Mouse (Mus musculus) 3T3-L1 (cell line): ENCODE data around the gene Socs1.

Experiments
- DNase-seq: peaks from one replicate; pipeline ENCODE4 v3.0.0-alpha.2; 2015; ENCODE audit warnings: low read depth, low spot score

Socs1 gene

DNA sequence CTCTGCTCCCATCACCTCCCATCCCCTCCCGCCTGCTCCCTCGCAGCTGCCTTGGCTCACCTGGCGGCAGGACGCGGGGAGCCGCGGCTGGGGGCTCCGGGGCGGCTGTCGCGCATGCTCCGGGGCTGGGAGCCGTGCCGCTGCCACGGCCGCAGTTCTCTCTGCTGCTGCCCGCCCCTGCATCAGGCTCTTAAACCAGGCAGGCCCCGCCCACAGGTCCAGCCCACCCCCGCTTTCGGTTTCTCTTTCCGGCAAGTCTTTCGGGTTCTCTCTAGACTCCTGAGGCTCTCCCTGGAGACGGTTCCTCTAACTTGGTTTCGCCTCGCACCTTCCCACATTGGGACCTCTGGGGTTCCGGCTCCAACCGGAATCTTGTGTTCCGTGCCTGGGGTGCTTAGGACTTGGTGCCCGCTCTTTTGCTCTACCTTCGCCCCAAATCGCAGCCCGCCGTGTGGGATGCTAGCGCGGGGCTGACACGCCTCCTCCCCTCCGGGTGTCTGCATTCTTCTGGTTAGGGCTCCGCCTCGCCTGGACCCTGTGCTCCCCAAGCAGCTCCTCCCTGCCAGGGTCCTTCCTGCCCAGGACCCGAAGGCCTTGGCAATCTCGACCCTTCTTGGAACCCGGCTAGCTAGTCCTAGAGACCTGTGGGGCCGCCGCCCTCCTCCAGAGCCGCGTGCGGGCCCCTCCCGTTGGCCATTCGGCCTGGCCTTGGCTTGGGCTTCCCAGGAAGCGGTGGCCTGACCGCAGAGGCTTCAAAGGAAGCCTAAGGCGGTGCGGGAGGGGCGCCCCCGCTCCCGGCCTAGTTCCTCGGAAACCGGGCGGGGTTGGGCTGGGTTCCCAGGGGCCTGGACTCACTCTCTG, at the start of gene Socs1:
Socs1 (minus strand) TSS at position 166 of the 861 bp plus-strand sequence.
- DNase-seq, result peak; percentile 99

GRCm38 (mm10) chr16:10834542-10834910, 49.2 kb upstream of the Socs1 start:
- DNase-seq, result peak; percentile 44

DNA sequence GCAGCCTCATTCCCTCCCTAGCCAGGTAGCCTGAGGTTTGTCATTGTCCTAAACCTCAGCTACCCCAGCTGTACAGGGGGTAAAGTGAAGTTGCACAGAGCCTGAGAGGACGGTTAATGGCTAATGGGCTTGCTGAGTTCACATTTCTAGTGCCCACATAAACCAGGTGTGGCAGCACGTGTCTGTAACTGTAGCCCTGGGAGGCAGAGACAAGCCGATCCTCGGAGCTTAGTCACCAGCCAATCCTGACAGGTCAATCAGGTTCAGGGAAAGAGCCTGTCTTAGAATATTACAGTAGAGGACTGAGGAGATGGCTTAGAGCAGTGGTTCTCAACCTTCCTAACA, 43.1 kb upstream of the Socs1 start:
- no peak for DNase-seq

- no peak for DNase-seq
Observed at GRCm38 (mm10) chr16:10827766-10828460, 42.6 kb upstream of the Socs1 start.

DNA sequence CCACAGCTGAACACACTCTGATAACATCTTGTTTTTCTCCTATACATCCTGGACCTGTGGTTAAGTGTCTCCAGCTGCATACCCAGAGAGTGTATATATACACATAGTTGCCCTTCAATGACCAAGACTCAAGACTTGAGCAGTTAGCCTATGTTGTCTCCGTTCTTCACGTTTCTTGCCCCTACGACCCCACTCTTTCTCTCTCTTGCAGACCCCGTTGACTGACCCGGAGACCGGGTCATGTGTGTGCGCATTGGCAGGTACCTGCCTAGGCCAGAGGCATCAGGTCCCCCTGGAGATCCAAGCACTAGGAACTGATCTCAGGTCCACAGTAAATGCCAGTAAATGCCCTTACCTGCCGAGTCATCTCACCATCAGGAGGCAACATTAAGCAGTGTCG, 41.9 kb upstream of the Socs1 start:
- no peak for DNase-seq

DNA sequence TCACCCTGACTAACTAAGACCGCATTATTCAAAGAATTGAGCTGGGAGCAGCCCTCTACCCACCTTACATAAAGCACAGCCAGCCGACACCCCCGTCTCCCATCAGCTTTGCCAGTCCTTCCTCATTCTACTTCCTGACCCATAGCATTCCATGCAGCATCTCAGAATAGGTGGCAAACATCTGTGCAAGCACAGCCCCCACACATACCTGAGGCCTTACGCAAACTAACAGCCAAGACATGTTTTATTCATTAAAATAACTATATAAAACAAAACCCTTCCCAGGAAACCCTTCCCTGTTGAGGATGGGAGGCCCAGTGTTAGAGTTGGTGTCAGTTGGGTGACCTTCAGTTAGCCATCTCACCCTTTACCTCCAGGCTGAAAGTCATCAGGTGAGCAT, 40.5 kb upstream of the Socs1 start:
- DNase-seq, result no peak

DNA sequence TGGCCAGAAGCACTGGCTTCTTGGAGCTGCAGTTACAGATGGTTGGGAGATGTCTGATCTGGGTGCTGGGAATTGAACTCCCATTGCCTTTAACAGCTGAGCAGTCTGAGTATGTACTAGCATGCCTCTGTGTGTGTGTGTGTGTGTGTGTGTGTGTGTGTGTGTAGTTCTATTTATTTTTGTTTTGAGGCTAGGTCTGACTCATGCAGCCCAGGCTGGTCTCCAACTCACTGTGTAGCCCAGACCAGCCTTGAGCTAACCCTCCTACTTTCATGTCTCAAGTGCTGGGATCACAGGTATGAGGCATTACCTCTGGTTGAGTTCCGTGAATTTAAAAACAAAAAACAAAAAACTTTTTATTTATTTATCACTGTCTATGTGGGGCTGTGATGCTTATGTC, 39.2 kb upstream of the Socs1 start:
- DNase-seq, result peak; percentile 70

DNA sequence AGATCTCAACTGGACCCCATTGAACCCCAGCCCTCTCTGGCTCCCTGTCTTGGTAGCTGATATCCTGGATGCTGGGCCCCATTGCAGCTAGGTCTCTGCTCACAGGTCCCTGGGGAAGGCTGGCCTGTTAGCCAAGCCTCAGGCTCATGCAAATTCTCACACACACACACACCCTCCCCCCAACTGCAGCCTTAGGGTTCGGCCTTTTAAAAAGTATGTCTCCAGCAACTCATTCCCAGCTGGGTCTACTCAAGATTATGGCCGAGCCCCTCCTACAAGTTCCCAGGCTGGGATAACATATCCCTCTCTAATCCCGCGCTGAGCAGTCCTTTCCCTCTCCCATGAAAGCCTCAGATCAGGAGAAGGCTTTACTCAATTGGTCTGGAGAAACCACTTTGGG, 36.1 kb upstream of the Socs1 start:
- no peak for DNase-seq

DNA sequence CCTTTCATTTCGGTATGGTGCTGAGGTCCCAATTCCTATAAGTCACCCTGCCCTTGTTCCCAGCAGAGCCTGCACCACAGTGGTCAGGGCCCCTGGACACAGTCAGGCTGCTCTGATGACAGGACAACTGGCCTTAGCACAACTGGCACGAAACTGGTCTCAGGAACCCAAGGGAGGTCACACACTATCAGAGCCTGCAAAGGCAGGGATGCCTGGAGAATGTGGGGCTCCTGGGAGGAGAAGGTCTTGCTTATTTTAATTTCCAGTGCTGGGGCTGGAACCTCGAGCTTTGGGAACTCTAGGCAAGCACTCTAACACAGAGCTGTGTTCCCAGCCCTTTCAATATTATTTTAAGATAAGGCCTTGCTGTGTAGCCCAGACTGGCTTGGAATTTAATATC, 34.6 kb upstream of the Socs1 start:
- DNase-seq, result no peak

DNA sequence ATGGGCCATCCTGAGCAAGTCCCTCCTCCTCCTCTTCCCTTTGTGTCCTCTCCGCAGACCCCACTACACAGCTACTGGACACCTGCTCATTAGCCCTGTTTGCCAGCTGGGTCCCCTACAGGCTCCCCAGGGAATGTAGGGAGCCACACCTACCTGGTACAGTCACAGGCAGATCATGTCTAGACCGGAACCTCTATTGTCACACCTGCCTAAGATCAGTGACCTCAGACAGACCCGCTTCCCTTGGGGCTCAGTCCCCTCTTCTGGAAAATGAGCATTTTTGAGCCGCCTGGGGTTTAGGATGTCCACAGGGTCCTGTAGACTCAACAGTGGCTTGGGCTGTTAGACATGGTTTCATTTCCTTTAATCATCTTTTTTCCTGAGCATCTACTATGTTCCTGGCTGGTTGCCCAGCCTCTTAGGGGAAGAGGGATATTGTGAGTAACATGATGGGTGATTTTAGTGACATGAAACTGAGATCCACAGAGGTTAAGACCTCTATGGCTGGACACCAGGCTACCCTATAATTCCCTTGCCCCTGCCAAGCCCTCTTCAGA, 33.3 kb upstream of the Socs1 start:
- no peak for DNase-seq

GRCm38 (mm10) chr16:10814864-10815263, 29.5 kb upstream of the Socs1 start:
- DNase-seq, result no peak

DNA sequence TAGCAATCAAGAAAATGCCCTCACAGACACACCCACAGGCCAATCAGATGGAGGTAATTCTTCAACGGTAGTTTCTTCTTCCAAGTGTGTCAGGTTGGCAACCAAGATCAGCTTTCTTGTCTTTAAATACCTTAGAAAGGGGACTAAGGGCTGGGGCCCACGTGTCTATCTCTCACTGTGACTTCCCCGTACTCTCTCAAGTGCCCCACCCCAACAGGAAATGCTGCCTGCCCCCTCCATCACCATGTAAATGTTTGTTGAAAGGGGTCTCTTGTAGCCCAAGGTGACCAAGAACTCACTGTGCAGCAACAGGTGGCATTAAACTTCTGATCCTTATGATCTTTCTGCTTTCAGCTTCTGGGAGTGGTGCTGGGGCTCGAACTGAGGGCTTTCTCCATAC, 28.4 kb upstream of the Socs1 start:
- no peak for DNase-seq

- DNase-seq, result no peak
Observed at GRCm38 (mm10) chr16:10812865-10813371, 27.6 kb upstream of the Socs1 start, which contains the start of gene Gm11172. Gene Gm11172 (plus strand): TSS chr16:10812915.

GRCm38 (mm10) chr16:10810376-10810775, 25.0 kb upstream of the Socs1 start:
- no peak for DNase-seq

- no peak for DNase-seq
Observed at GRCm38 (mm10) chr16:10805789-10806527, 20.6 kb upstream of the Socs1 start, which contains the start of gene Prm1. Gene Prm1 (minus strand): TSS chr16:10805839.

GRCm38 (mm10) chr16:10802420-10802819, 17.1 kb upstream of the Socs1 start:
- DNase-seq, result peak; percentile 28

DNA sequence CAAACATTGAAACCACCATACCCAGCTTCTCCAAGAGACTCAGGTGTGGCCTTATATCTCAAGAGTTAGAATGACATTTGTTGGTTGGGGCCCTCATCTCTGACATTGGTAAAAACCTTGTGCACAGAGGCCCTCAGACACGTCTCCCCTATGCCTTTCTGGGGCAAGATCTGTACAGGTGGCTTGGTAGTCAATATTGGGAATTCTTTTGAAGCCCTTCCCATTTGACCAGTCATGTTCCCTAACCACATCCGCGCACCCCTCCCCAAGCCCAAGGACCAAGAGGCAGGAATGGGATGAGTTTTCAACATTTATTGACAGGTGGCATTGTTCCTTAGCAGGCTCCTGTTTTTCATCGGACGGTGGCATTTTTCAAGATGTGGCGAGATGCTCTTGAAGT, 10.7 kb upstream of the Socs1 start, which contains the start of gene Prm2:
Prm2 (minus strand) TSS at position 101 of the 400 bp plus-strand sequence.
- no peak for DNase-seq

DNA sequence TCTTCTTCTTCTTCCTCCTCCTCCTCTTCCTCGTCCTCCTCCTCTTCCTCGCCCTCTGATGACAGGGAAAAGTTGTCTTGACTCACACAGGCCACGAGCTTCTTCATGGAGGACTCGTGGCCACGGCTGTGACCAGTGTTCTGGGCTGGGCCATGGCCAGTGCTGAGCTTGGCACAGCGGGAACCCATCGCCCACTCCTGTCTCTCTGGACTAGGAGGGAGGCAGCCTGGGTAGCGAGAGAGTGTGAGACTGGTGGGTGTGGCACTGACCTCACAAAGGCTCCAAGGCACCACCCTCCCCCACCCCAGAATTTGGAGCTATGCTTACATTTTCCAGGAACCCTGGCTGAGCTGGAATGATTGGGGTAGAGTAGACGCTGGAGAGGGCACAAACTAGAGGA, 5.4 kb upstream of the Socs1 start, which contains the start of gene Prm3:
Prm3 (minus strand) TSS at position 213 of the 400 bp plus-strand sequence.
- no peak for DNase-seq

DNA sequence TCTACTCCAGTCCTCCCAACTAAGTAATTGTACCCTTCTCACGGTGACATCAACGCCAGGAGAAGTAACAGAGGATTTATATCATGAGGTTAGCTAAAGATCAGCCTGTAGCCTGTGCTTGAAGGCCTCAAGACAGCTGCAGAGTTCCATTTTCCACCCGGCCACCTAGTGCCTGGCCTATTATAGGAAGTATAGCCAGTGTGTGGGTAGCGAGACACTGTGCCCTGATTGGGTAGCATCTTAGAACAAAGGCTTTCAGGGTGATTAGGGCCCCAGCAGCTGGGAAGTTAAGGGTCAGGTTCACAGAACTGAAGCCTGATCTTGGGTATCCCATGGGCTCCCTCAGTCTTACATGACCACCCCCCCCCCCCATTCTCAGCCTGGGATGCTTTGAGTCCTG, 3.5 kb upstream of the Socs1 start:
- DNase-seq, result no peak

GRCm38 (mm10) chr16:10788271-10788670, 2.9 kb upstream of the Socs1 start, which contains the start of gene Tnp2:
Gene Tnp2 (minus strand): TSS chr16:10788660.
- no peak for DNase-seq

DNA sequence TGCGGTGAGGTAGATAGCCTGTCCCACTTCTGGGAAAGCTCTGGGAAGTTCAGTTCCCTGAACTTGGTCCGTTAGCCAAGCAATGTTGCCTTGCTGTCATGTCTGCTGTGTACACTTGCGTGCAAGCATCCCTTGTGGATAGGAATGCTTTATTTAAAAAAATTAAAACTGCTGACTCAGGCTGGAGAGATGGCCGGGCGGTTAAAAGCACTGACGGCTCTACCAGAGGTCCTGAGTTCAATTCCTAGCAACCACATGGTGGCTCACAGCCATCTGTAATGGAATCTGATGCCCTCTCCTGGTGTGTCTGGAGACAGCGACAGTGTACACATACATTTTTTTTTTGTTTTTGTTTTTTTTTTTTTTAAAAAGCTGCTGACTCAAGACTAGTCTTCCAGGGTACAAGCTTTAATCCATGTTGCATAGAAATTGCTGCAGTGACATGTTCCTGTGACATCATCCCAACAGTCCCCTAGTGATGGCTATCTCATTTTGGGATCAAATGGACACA, 2.3 kb upstream of the Socs1 start:
- DNase-seq, result peak; percentile 54
